Mouse (Mus musculus) heart, embryonic 15.5 days (tissue): ENCODE data around the gene Jup. TPM values are rescaled to one million over a fixed set of nuclear protein-coding genes. Genes with fewer than 3 reads are reported as not detected.

Experiments used
- ATAC-seq: fragments of 200-750 bp; cut with Nextera tagmentation; replicated peaks from 2 replicates; pipeline ENCODE4 v1.8.0; 2017; ENCODE audit warnings: low read depth, moderate TSS enrichment; ENCODE audit not compliant: insufficient number of reproducible peaks, insufficient read depth, low FRiP score
- H3K27ac ChIP-seq: fragments of 300-500 bp; sonication (generic); 2 replicates; pipeline ENCODE4 v1.5.1; 2015; ENCODE audit warnings: mild to moderate bottlenecking, inconsistent platforms
- H3K27me3 ChIP-seq: fragments of 300-500 bp; sonication (generic); 2 replicates; pipeline ENCODE4 v1.6.1; 2015; ENCODE audit warnings: inconsistent platforms
- H3K36me3 ChIP-seq: fragments of 300-500 bp; sonication (generic); 2 replicates; pipeline ENCODE4 v1.6.1; 2015; ENCODE audit warnings: mild to moderate bottlenecking, inconsistent platforms
- H3K4me1 ChIP-seq: fragments of 300-500 bp; sonication (generic); replicated peaks from 2 replicates; pipeline ENCODE4 v1.6.1; 2015; ENCODE audit warnings: inconsistent platforms
- H3K4me2 ChIP-seq: fragments of 300-500 bp; sonication (generic); 2 replicates; pipeline ENCODE4 v1.6.1; 2015; ENCODE audit warnings: inconsistent platforms, mild to moderate bottlenecking, moderate library complexity
- H3K4me3 ChIP-seq: fragments of 300-500 bp; sonication (generic); 2 replicates; pipeline ENCODE4 v1.5.1; 2015; ENCODE audit warnings: mild to moderate bottlenecking, inconsistent platforms
- H3K9ac ChIP-seq: fragments of 300-500 bp; sonication (generic); 2 replicates; pipeline ENCODE4 v1.6.1; 2015; ENCODE audit warnings: mild to moderate bottlenecking, inconsistent platforms
- H3K9me3 ChIP-seq: fragments of 300-500 bp; sonication (generic); replicated peaks from 2 replicates; pipeline ENCODE4 v1.6.1; 2016; ENCODE audit warnings: inconsistent platforms
- WGBS: fragments of 180-500 bp; shearing (Covaris S2); methylation state at CpG from one replicate; pipeline ENCODE4 v1.1.7; 2015; ENCODE audit warnings: mixed read lengths; 5-methylcytosine and 5-hydroxymethylcytosine counted together
- polyA plus RNA-seq: library from polyadenylated mRNA; unstranded; fragments of >200 nt; fragmentation: Nextera tagmentation; extraction: Ambion mirVana; gene quantifications from 2 replicates; pipeline ENCODE4 v1.2.1, GENCODE M21; 2015

Gene Jup
- polyA plus RNA-seq, 1 experiment from 2014 or later = 117 TPM

- H3K27ac ChIP-seq = peak overlapping the region; percentile 87
- H3K9me3 ChIP-seq = no peaks in the 10 kb centered on the region
- no peaks in the 10 kb centered on the region for H3K27me3 ChIP-seq
- peak overlapping the region; percentile 86 for H3K9ac ChIP-seq
- no peaks in the 10 kb centered on the region for H3K36me3 ChIP-seq
- WGBS = 1% methylated on average over 42 of the region's 42 CpGs
- peak overlapping the region; percentile 81 for H3K4me2 ChIP-seq
- peak; percentile 26 for ATAC-seq
- peak overlapping the region; percentile 73 for H3K4me3 ChIP-seq
- peaks cover 76% of the 10 kb centered on the region for H3K4me1 ChIP-seq
Measured at GRCm38 (mm10) chr11:100396886-100397599, 520 bp downstream of the Jup start.

- WGBS = 8% methylated on average over 17 of the region's 17 CpGs
- Histone ChIP-seq H3K27ac (peak overlapping the region; percentile 87), H3K4me1 (peaks cover 76% of the 10 kb centered on the region)
Measured at GRCm38 (mm10) chr11:100395861-100396631, 1.5 kb downstream of the Jup start.

GRCm38 (mm10) chr11:100395200-100395599, 2.4 kb downstream of the Jup start:
- no peak for ATAC-seq
- H3K27ac ChIP-seq = peak overlapping the region; percentile 87
- H3K27me3 ChIP-seq = no peaks in the 10 kb centered on the region
- H3K4me3 ChIP-seq = peak overlapping the region; percentile 73
- H3K4me1 ChIP-seq = peaks cover 76% of the 10 kb centered on the region
- 10% methylated on average over 11 of the region's 11 CpGs for WGBS
- no peaks in the 10 kb centered on the region for H3K9me3 ChIP-seq
- peak overlapping the region; percentile 81 for H3K4me2 ChIP-seq
- peak overlapping the region; percentile 86 for H3K9ac ChIP-seq
- no peaks in the 10 kb centered on the region for H3K36me3 ChIP-seq

More at GRCm38 (mm10) chr11:100395861-100396631, 1.5 kb downstream of the Jup start:
- H3K4me2 ChIP-seq = peak overlapping the region; percentile 81
- H3K9ac ChIP-seq = peak overlapping the region; percentile 86
- H3K36me3 ChIP-seq = no peaks in the 10 kb centered on the region
- H3K4me3 ChIP-seq = peak overlapping the region; percentile 73
- ATAC-seq = no peak; the same call in 1 of the 2 replicates
- no peaks in the 10 kb centered on the region for H3K9me3 ChIP-seq
- H3K27me3 ChIP-seq = no peaks in the 10 kb centered on the region

GRCm38 (mm10) chr11:100394353-100395074, 3.0 kb downstream of the Jup start:
- ATAC-seq = no peak
- H3K9me3 ChIP-seq = no peaks in the 10 kb centered on the region
- H3K9ac ChIP-seq = peak overlapping the region; percentile 86
- H3K27me3 ChIP-seq = no peaks in the 10 kb centered on the region
- peak overlapping the region; percentile 81 for H3K4me2 ChIP-seq
- 53% methylated on average over 5 of the region's 5 CpGs for WGBS
- peak overlapping the region; percentile 87 for H3K27ac ChIP-seq
- no peaks in the 10 kb centered on the region for H3K36me3 ChIP-seq
- H3K4me1 ChIP-seq = peaks cover 76% of the 10 kb centered on the region
- peak overlapping the region; percentile 73 for H3K4me3 ChIP-seq

GRCm38 (mm10) chr11:100393733-100394132, 3.8 kb downstream of the Jup start:
- Histone ChIP-seq H3K9me3 (no peaks in the 10 kb centered on the region), H3K27me3 (no peaks in the 10 kb centered on the region), H3K4me2 (peak overlapping the region; percentile 19), H3K27ac (no peak overlapping the region), H3K4me1 (peaks cover 81% of the 10 kb centered on the region), H3K4me3 (peak overlapping the region; percentile 6; the same call in 1 of the 2 replicates), H3K36me3 (no peaks in the 10 kb centered on the region), H3K9ac (no peak overlapping the region)
- 46% methylated on average over 7 of the region's 7 CpGs for WGBS
- no peak for ATAC-seq

GRCm38 (mm10) chr11:100392958-100393357, 4.6 kb downstream of the Jup start:
- no peak for ATAC-seq
- Histone ChIP-seq H3K36me3 (no peaks in the 10 kb centered on the region), H3K4me3 (no peak overlapping the region), H3K27ac (peak overlapping the region; percentile 32; the same call in 1 of the 2 replicates), H3K9ac (no peak overlapping the region), H3K4me2 (0 out of 2 replicates have a peak overlapping the region, but pooled peaks have one; percentile 19), H3K4me1 (peaks cover 86% of the 10 kb centered on the region), H3K9me3 (no peaks in the 10 kb centered on the region), H3K27me3 (no peaks in the 10 kb centered on the region)
- WGBS = 73% methylated on average over 5 of the region's 5 CpGs

- H3K9me3 ChIP-seq = no peaks in the 10 kb centered on the region
- H3K9ac ChIP-seq = no peak overlapping the region
- H3K4me1 ChIP-seq = peaks cover 96% of the 10 kb centered on the region
- no peaks in the 10 kb centered on the region for H3K27me3 ChIP-seq
- H3K4me2 ChIP-seq = no peak overlapping the region
- no peaks in the 10 kb centered on the region for H3K36me3 ChIP-seq
- H3K4me3 ChIP-seq = no peak overlapping the region
- ATAC-seq = no peak
- peak overlapping the region; percentile 88 for H3K27ac ChIP-seq
- 93% methylated on average over 7 of the region's 7 CpGs for WGBS
Measured at GRCm38 (mm10) chr11:100391884-100392345, 5.6 kb downstream of the Jup start.

- H3K27ac ChIP-seq = peak overlapping the region; percentile 88
- no peaks in the 10 kb centered on the region; the same call in 1 of the 2 replicates for H3K36me3 ChIP-seq
- ATAC-seq = peak; percentile 50
- H3K9ac ChIP-seq = peak overlapping the region; percentile 32; the same call in 1 of the 2 replicates
- H3K27me3 ChIP-seq = no peaks in the 10 kb centered on the region
- 38% methylated on average over 9 of the region's 9 CpGs for WGBS
- peak overlapping the region; percentile 9; the same call in 1 of the 2 replicates for H3K4me3 ChIP-seq
- H3K4me2 ChIP-seq = peak overlapping the region; percentile 48
- peaks cover 99% of the 10 kb centered on the region for H3K4me1 ChIP-seq
- H3K9me3 ChIP-seq = no peaks in the 10 kb centered on the region
Measured at GRCm38 (mm10) chr11:100391081-100391883, 6.3 kb downstream of the Jup start.

GRCm38 (mm10) chr11:100389931-100390445, 7.6 kb downstream of the Jup start:
- WGBS = 20% methylated on average over 8 of the region's 8 CpGs
- Histone ChIP-seq H3K36me3 (peaks cover 13% of the 10 kb centered on the region), H3K9me3 (no peaks in the 10 kb centered on the region), H3K4me2 (peak overlapping the region; percentile 48), H3K27me3 (no peaks in the 10 kb centered on the region), H3K4me3 (peak overlapping the region; percentile 9; the same call in 1 of the 2 replicates), H3K4me1 (peaks cover 90% of the 10 kb centered on the region), H3K9ac (peak overlapping the region; percentile 32), H3K27ac (peak overlapping the region; percentile 88)
- ATAC-seq = peak; percentile 20; the same call in 1 of the 2 replicates

- H3K9me3 ChIP-seq = no peaks in the 10 kb centered on the region
- WGBS = 43% methylated on average over 6 of the region's 6 CpGs
- no peak for ATAC-seq
- H3K27me3 ChIP-seq = no peaks in the 10 kb centered on the region
- peaks cover 27% of the 10 kb centered on the region for H3K36me3 ChIP-seq
- H3K4me2 ChIP-seq = peak overlapping the region; percentile 52
- H3K4me3 ChIP-seq = peak overlapping the region; percentile 5
- peak overlapping the region; percentile 19; the same call in 1 of the 2 replicates for H3K9ac ChIP-seq
- peaks cover 76% of the 10 kb centered on the region for H3K4me1 ChIP-seq
- H3K27ac ChIP-seq = peak overlapping the region; percentile 88
Measured at GRCm38 (mm10) chr11:100388588-100388987, 9.0 kb downstream of the Jup start.
